Mouse (Mus musculus) liver, embryonic 14.5 days (tissue): ENCODE results near the gene Mtg2. TPM values are rescaled to one million over a fixed set of nuclear protein-coding genes. Genes with fewer than 3 reads are reported as not detected.

Experiments
- ATAC-seq: fragments of 200-750 bp; cut with Nextera tagmentation; 2 replicates; pipeline ENCODE4 v1.8.0; 2017; ENCODE audit warnings: moderate number of reproducible peaks, mild to moderate bottlenecking, moderate library complexity; ENCODE audit not compliant: insufficient read depth
- DNase-seq, 3 experiments: peaks; one replicate each; pipeline ENCODE4 v3.0.0-alpha.2; 2012 to 2013; ENCODE audit warnings: low read depth in 3 of 3, low spot score in 3 of 3
- H3K27ac ChIP-seq: fragments of 300-500 bp; sonication (generic); 2 replicates; pipeline ENCODE4 v1.5.1; 2014; ENCODE audit warnings: moderate library complexity, mild to moderate bottlenecking, control low read depth, inconsistent platforms
- H3K27me3 ChIP-seq: fragments of 300-500 bp; sonication (generic); 2 replicates; pipeline ENCODE4 v1.6.1; 2014; ENCODE audit warnings: mild to moderate bottlenecking, low read length, moderate library complexity; ENCODE audit not compliant: control insufficient read depth, insufficient read depth
- H3K36me3 ChIP-seq: fragments of 300-500 bp; sonication (generic); replicated peaks from 2 replicates; pipeline ENCODE4 v1.6.1; 2014; ENCODE audit warnings: low read depth; ENCODE audit not compliant: control insufficient read depth, insufficient read depth
- H3K4me1 ChIP-seq, 2 experiments: fragments of 200-500 bp in 1 of 2; fragments of 300-500 bp in 1 of 2; sonication (generic) in 1 of 2; replicated peaks; 2 replicates each; pipeline ENCODE4 v1.6.1; 2012 to 2014; ENCODE audit warnings: antibody characterized with exemption in 1 of 2, inconsistent platforms in 1 of 2, low read length in 1 of 2; ENCODE audit not compliant: control insufficient read depth in 2 of 2, insufficient read depth in 2 of 2
- H3K4me2 ChIP-seq: fragments of 300-500 bp; sonication (generic); 2 replicates; pipeline ENCODE4 v1.6.1; 2014; ENCODE audit warnings: low read depth, mild to moderate bottlenecking, control low read depth, moderate library complexity
- H3K4me3 ChIP-seq, 2 experiments: fragments of 200-500 bp in 1 of 2; fragments of 300-500 bp in 1 of 2; sonication (generic) in 1 of 2; 2 replicates each; pipeline ENCODE4 v1.5.1; 2012 to 2014; ENCODE audit warnings: low read depth in 2 of 2, low read length in 2 of 2, mild to moderate bottlenecking in 2 of 2, control low read depth in 1 of 2, inconsistent platforms in 1 of 2, moderate library complexity in 1 of 2; ENCODE audit not compliant: insufficient read depth in 1 of 2
- H3K9ac ChIP-seq: fragments of 300-500 bp; sonication (generic); replicated peaks from 2 replicates; pipeline ENCODE4 v1.6.1; 2014; ENCODE audit warnings: mild to moderate bottlenecking, control low read depth, moderate library complexity
- H3K9me3 ChIP-seq: fragments of 300-500 bp; sonication (generic); 2 replicates; pipeline ENCODE4 v1.6.1; 2016; ENCODE audit warnings: low read length, mixed read lengths; ENCODE audit not compliant: control insufficient read depth
- CTCF ChIP-seq: IDR thresholded peaks from 2 replicates; pipeline ENCODE4 v1.5.1; 2016; ENCODE audit warnings: antibody characterized with exemption, low read depth, control low read depth
- EP300 ChIP-seq: IDR thresholded peaks from 2 replicates; pipeline ENCODE4 v1.6.1; 2016; ENCODE audit warnings: antibody characterized with exemption, low read depth
- WGBS: fragments of 180-500 bp; shearing (Covaris S2); extraction: QIAGEN DNeasy Blood & Tissue Kit; methylation state at CpG from one replicate; pipeline ENCODE4 v1.1.7; 2014; ENCODE audit not compliant: insufficient replicate concordance; 5-methylcytosine and 5-hydroxymethylcytosine counted together
- polyA plus RNA-seq, 2 experiments: library from polyadenylated mRNA; depleted of rRNA in 1 of 2; stranded (reverse) in 1 of 2; unstranded in 1 of 2; fragments of >200 nt; fragmentation: Nextera tagmentation in 1 of 2; extraction: Ambion mirVana in 1 of 2; gene quantifications; 2 replicates each; pipeline versions ENCODE4 v1.2.1 to v1.2.3; 2012 to 2014

Gene Mtg2
- polyA plus RNA-seq (2012; rRNA removed) (7.7 and 8.5 TPM in 2 replicates), polyA plus RNA-seq (2014; fragmentation: Nextera tagmentation; extraction: Ambion mirVana) (9.9 and 10.7 TPM in 2 replicates)

DNA sequence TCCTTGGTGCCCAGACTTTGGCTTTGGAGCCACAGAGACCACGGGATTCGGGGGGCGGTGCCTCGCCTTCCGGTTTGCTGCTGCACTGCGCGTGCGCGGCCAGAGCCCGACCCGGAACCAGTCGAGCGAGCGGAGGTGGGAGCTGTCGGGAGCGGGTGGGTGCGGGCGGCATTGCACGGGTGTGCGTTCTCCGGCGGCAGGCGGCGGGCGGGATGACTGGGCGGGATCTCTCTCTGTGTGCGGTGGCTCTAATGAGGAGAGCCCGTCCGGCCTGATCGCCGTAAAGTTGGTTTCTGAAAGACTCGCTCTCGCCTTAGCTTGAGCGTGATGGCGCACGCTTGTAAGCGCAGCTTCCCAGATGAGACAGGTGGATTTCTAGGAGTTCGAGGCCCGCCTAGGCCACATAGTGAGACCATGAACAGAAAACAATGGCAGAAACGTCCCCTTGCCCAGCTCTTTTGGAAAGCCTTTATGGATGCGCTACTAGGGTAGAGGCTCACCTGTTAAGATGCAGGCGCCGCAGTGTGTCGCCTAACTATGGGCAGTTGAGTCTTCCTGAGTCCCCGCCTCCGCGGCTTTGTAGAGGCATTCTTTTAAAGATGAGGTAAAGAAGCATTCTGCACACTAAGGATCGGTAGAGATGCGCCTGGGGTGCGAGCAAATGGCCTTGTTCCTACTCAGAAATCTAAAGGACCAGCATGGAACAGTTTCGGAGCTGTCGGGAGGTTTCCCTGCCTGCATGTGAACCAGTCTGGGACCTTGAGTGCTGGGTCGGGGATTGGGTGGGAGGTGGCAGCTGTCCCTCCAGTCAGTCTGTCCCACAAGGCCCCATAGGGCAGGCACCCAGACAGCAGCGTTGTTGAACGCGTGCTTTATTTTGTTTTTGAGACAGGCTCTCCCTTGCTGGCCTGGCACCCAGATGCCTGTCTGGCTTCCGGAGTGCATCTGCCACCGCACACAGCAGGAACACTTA lies at the start of gene Mtg2:
Mtg2 (plus strand) TSS at position 108 of the 973 bp plus-strand sequence.
- no peaks in the 10 kb centered on the region for H3K27me3 ChIP-seq
- peak; percentile 94 for ATAC-seq
- H3K9me3 ChIP-seq = no peaks in the 10 kb centered on the region
- no peaks in the 10 kb centered on the region for H3K36me3 ChIP-seq
- H3K4me1 ChIP-seq = peaks cover 3 to 4% of the 10 kb centered on the region in 2 experiments
- H3K27ac ChIP-seq = peak within 1 kb of the TSS; percentile 50
- TF ChIP-seq CTCF = peak; percentile 10; the same call in 1 of the 2 replicates
- TF ChIP-seq EP300 = no peak
- peak within 1 kb of the TSS; percentile 76 for H3K4me2 ChIP-seq
- H3K9ac ChIP-seq = peak within 1 kb of the TSS; percentile 82
- DNase-seq = peak; percentile 76 to 82 (median 77)
- peak within 1 kb of the TSS; percentile 78 to 90 for H3K4me3 ChIP-seq
- WGBS = 6% methylated on average over 58 of the region's 58 CpGs

DNA sequence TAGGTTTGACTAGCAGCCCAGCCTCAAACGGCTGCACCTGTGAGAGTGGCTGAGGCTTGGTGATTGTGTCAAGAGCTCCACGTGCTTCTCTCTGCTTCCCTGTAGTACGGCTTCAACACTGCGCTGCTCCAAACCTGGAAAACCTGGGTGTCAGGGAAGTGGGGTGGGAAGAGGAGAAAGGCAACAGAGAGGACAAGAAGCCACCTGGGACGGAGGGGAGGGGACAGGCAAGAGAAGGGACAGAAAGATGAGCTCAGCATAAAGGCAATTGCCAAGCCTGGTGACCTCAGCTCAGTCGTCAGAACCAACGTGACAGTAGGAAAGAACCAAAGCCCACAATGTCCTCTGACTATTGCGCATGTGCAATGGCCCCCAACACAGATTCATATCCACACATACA lies 49.5 kb upstream of the Mtg2 start:
- ATAC-seq = no peak
- H3K27ac ChIP-seq = no peak overlapping the region
- H3K4me3 ChIP-seq = no peak overlapping the region
- H3K4me2 ChIP-seq = no peak overlapping the region
- no peak for TF ChIP-seq EP300
- TF ChIP-seq CTCF = no peak
- H3K9ac ChIP-seq = no peak overlapping the region
- no peaks in the 10 kb centered on the region for H3K9me3 ChIP-seq
- H3K4me1 ChIP-seq = peaks cover 3 to 8% of the 10 kb centered on the region in 2 experiments
- H3K36me3 ChIP-seq = no peaks in the 10 kb centered on the region
- 57% methylated on average over 8 of the region's 8 CpGs for WGBS
- DNase-seq = no peak
- peaks cover 4% of the 10 kb centered on the region; the same call in 1 of the 2 replicates for H3K27me3 ChIP-seq

GRCm38 (mm10) chr2:180022751-180023150 lies 47.6 kb upstream of the Mtg2 start:
- TF ChIP-seq EP300 (no peak), CTCF (no peak)
- Histone ChIP-seq H3K9ac (no peak overlapping the region), H3K4me3 (no peak overlapping the region), H3K4me1 (peaks cover 13 to 16% of the 10 kb centered on the region in 2 experiments), H3K27ac (no peak overlapping the region), H3K36me3 (peaks cover under 1% of the 10 kb centered on the region; the same call in 1 of the 2 replicates), H3K9me3 (no peaks in the 10 kb centered on the region), H3K27me3 (peaks cover 4% of the 10 kb centered on the region; the same call in 1 of the 2 replicates), H3K4me2 (no peak overlapping the region)
- 52% methylated on average over 6 of the region's 6 CpGs for WGBS
- ATAC-seq (no peak), DNase-seq (no peak)

- H3K4me2 ChIP-seq = peak within 1 kb of the TSS; percentile 99
- WGBS = 1% methylated on average over 77 of the region's 80 CpGs
These were observed 45.8 kb upstream of the Mtg2 start, which contains the start of gene Lsm14b for GRCm38 (mm10) chr2:180024401-180025098. Gene Lsm14b (plus strand): TSS chr2:180024987.

More at GRCm38 (mm10) chr2:180024401-180025098, 45.8 kb upstream of the Mtg2 start, which contains the start of gene Lsm14b:
- Histone ChIP-seq H3K27me3 (peaks cover 4% of the 10 kb centered on the region; the same call in 1 of the 2 replicates), H3K27ac (peak within 1 kb of the TSS; percentile 57), H3K36me3 (peaks cover 11% of the 10 kb centered on the region), H3K9ac (peak within 1 kb of the TSS; percentile 81), H3K4me1 (peaks cover 13 to 16% of the 10 kb centered on the region in 2 experiments), H3K9me3 (no peaks in the 10 kb centered on the region), H3K4me3 (peak within 1 kb of the TSS; percentile 80 to 97)
- no peak for TF ChIP-seq CTCF
- no peak for TF ChIP-seq EP300
- ATAC-seq (peak; percentile 95), DNase-seq (peak; percentile 94 to 97 (median 94))
